Mouse (Mus musculus) stomach, embryonic 15.5 days (tissue): Measurements from ENCODE around the gene Adam17. TPM values are rescaled to one million over a fixed set of nuclear protein-coding genes. Genes with fewer than 3 reads are reported as not detected.
A peak's percentile ranks its signal among the peaks of the same experiment; 100 is the strongest.

Source experiments
- ATAC-seq: fragments of 200-750 bp; cut with Nextera tagmentation; 2 replicates; pipeline ENCODE4 v1.8.0; 2017; ENCODE audit warnings: low read depth, moderate number of reproducible peaks, moderate TSS enrichment; ENCODE audit not compliant: insufficient read depth, low FRiP score
- H3K27ac ChIP-seq: fragments of 300-500 bp; sonication (generic); 2 replicates; pipeline ENCODE4 v1.5.1; 2015; ENCODE audit warnings: mild to moderate bottlenecking, inconsistent platforms
- H3K27me3 ChIP-seq: fragments of 300-500 bp; sonication (generic); replicated peaks from 2 replicates; pipeline ENCODE4 v1.6.1; 2015; ENCODE audit warnings: inconsistent platforms
- H3K36me3 ChIP-seq: fragments of 300-500 bp; sonication (generic); 2 replicates; pipeline ENCODE4 v1.6.1; 2015; ENCODE audit warnings: inconsistent platforms
- H3K4me1 ChIP-seq: fragments of 300-500 bp; sonication (generic); 2 replicates; pipeline ENCODE4 v1.6.1; 2015; ENCODE audit warnings: inconsistent platforms
- H3K4me2 ChIP-seq: fragments of 300-500 bp; sonication (generic); 2 replicates; pipeline ENCODE4 v1.6.1; 2015; ENCODE audit warnings: mild to moderate bottlenecking, inconsistent platforms
- H3K4me3 ChIP-seq: fragments of 300-500 bp; sonication (generic); replicated peaks from 2 replicates; pipeline ENCODE4 v1.5.1; 2015; ENCODE audit warnings: inconsistent platforms
- H3K9ac ChIP-seq: fragments of 300-500 bp; sonication (generic); 2 replicates; pipeline ENCODE4 v1.6.1; 2015; ENCODE audit warnings: inconsistent platforms
- H3K9me3 ChIP-seq: fragments of 300-500 bp; sonication (generic); 2 replicates; pipeline ENCODE4 v1.6.1; 2016; ENCODE audit warnings: inconsistent platforms
- whole genome bisulfite sequencing: fragments of 180-500 bp; shearing (Covaris S2); methylation state at CpG from one replicate; pipeline ENCODE4 v1.1.7; 2015; 5-methylcytosine and 5-hydroxymethylcytosine counted together
- polyA plus RNA-seq: library from polyadenylated mRNA; unstranded; fragments of >200 nt; fragmentation: Nextera tagmentation; extraction: Ambion mirVana; gene quantifications from 2 replicates; pipeline ENCODE4 v1.2.1, GENCODE M21; 2015

Gene Adam17
- polyA plus RNA-seq, 1 experiment from 2014 or later: 37.2 TPM

- Histone ChIP-seq H3K27ac (no peak overlapping the region), H3K9me3 (no peaks in the 10 kb centered on the region), H3K4me3 (no peak overlapping the region), H3K9ac (no peak overlapping the region), H3K4me2 (no peak overlapping the region), H3K4me1 (no peaks in the 10 kb centered on the region), H3K27me3 (no peaks in the 10 kb centered on the region), H3K36me3 (no peaks in the 10 kb centered on the region)
- no peak for ATAC-seq
- 41% methylated on average over 3 of the region's 3 CpGs for WGBS
Measured at GRCm38 (mm10) chr12:21375376-21376157, 2.1 kb upstream of the Adam17 start.

- Histone ChIP-seq H3K36me3 (no peaks in the 10 kb centered on the region), H3K4me3 (peak overlapping the region; percentile 69), H3K4me2 (peak overlapping the region; percentile 67), H3K27ac (peak overlapping the region; percentile 97), H3K27me3 (no peaks in the 10 kb centered on the region), H3K9me3 (no peaks in the 10 kb centered on the region), H3K9ac (peak overlapping the region; percentile 83), H3K4me1 (no peaks in the 10 kb centered on the region)
- ATAC-seq: no peak; the same call in 1 of the 2 replicates
- 3% methylated on average over 24 of the region's 24 CpGs for WGBS
Measured at GRCm38 (mm10) chr12:21373820-21374475, 516 bp upstream of the Adam17 start.

GRCm38 (mm10) chr12:21370035-21370611 is 3.3 kb downstream of the Adam17 start:
- no peaks in the 10 kb centered on the region for H3K4me1 ChIP-seq
- no peak overlapping the region for H3K4me3 ChIP-seq
- no peak for ATAC-seq
- H3K27me3 ChIP-seq: no peaks in the 10 kb centered on the region
- 93% methylated on average over 1 of the region's 1 CpGs for WGBS
- no peaks in the 10 kb centered on the region for H3K36me3 ChIP-seq
- no peaks in the 10 kb centered on the region for H3K9me3 ChIP-seq
- no peak overlapping the region for H3K4me2 ChIP-seq
- no peak overlapping the region for H3K27ac ChIP-seq
- H3K9ac ChIP-seq: no peak overlapping the region

GRCm38 (mm10) chr12:21369087-21369410 is 4.4 kb downstream of the Adam17 start:
- Histone ChIP-seq H3K27ac (no peak overlapping the region), H3K4me2 (no peak overlapping the region), H3K4me3 (no peak overlapping the region), H3K4me1 (peaks cover 5% of the 10 kb centered on the region; the same call in 1 of the 2 replicates), H3K27me3 (no peaks in the 10 kb centered on the region), H3K36me3 (no peaks in the 10 kb centered on the region), H3K9me3 (no peaks in the 10 kb centered on the region), H3K9ac (no peak overlapping the region)
- no peak for ATAC-seq
- 88% methylated on average over 5 of the region's 5 CpGs for WGBS

GRCm38 (mm10) chr12:21368376-21369086 is 4.9 kb downstream of the Adam17 start:
- no peak overlapping the region for H3K4me2 ChIP-seq
- no peaks in the 10 kb centered on the region for H3K36me3 ChIP-seq
- ATAC-seq: no peak
- peaks cover 5% of the 10 kb centered on the region; the same call in 1 of the 2 replicates for H3K4me1 ChIP-seq
- H3K4me3 ChIP-seq: no peak overlapping the region
- H3K27ac ChIP-seq: no peak overlapping the region
- no peaks in the 10 kb centered on the region for H3K9me3 ChIP-seq
- H3K27me3 ChIP-seq: no peaks in the 10 kb centered on the region
- no peak overlapping the region for H3K9ac ChIP-seq
- 86% methylated on average over 9 of the region's 9 CpGs for WGBS

- Histone ChIP-seq H3K27ac (no peak overlapping the region), H3K27me3 (no peaks in the 10 kb centered on the region), H3K4me1 (peaks cover 5% of the 10 kb centered on the region; the same call in 1 of the 2 replicates)
Measured at GRCm38 (mm10) chr12:21364624-21365435, 8.6 kb downstream of the Adam17 start.

GRCm38 (mm10) chr12:21363195-21363594 is 10.2 kb downstream of the Adam17 start:
- H3K9me3 ChIP-seq: no peaks in the 10 kb centered on the region
- H3K27me3 ChIP-seq: no peaks in the 10 kb centered on the region
- H3K4me1 ChIP-seq: peaks cover 5% of the 10 kb centered on the region; the same call in 1 of the 2 replicates
- no peak overlapping the region for H3K9ac ChIP-seq
- H3K4me3 ChIP-seq: no peak overlapping the region
- H3K36me3 ChIP-seq: no peaks in the 10 kb centered on the region
- no peak overlapping the region; the same call in 1 of the 2 replicates for H3K27ac ChIP-seq
- no peak overlapping the region for H3K4me2 ChIP-seq
- no peak for ATAC-seq
- WGBS: 82% methylated on average over 3 of the region's 3 CpGs

More at GRCm38 (mm10) chr12:21364624-21365435, 8.6 kb downstream of the Adam17 start:
- no peaks in the 10 kb centered on the region for H3K36me3 ChIP-seq
- no peak overlapping the region for H3K4me3 ChIP-seq
- no peak overlapping the region for H3K9ac ChIP-seq
- 75% methylated on average over 10 of the region's 10 CpGs for WGBS
- no peaks in the 10 kb centered on the region for H3K9me3 ChIP-seq
- no peak for ATAC-seq
- H3K4me2 ChIP-seq: no peak overlapping the region

GRCm38 (mm10) chr12:21362686-21363085 is 10.7 kb downstream of the Adam17 start:
- peak; percentile 35; the same call in 1 of the 2 replicates for ATAC-seq
- Histone ChIP-seq H3K4me2 (no peak overlapping the region), H3K9me3 (no peaks in the 10 kb centered on the region), H3K4me1 (peaks cover 5% of the 10 kb centered on the region; the same call in 1 of the 2 replicates), H3K4me3 (no peak overlapping the region), H3K36me3 (no peaks in the 10 kb centered on the region), H3K9ac (no peak overlapping the region), H3K27ac (no peak overlapping the region), H3K27me3 (no peaks in the 10 kb centered on the region)
- 61% methylated on average over 2 of the region's 2 CpGs for WGBS

GRCm38 (mm10) chr12:21353681-21354080 is 19.8 kb downstream of the Adam17 start:
- peaks cover 25% of the 10 kb centered on the region for H3K36me3 ChIP-seq

GRCm38 (mm10) chr12:21350113-21350876 is 23.1 kb downstream of the Adam17 start:
- no peak overlapping the region for H3K4me3 ChIP-seq
- H3K4me2 ChIP-seq: no peak overlapping the region
- no peak for ATAC-seq
- no peaks in the 10 kb centered on the region for H3K27me3 ChIP-seq
- no peaks in the 10 kb centered on the region for H3K9me3 ChIP-seq
- H3K9ac ChIP-seq: no peak overlapping the region
- 81% methylated on average over 7 of the region's 7 CpGs for WGBS
- H3K4me1 ChIP-seq: no peaks in the 10 kb centered on the region
- H3K27ac ChIP-seq: no peak overlapping the region
- H3K36me3 ChIP-seq: peaks cover 25% of the 10 kb centered on the region

More at GRCm38 (mm10) chr12:21353681-21354080, 19.8 kb downstream of the Adam17 start:
- Histone ChIP-seq H3K27me3 (no peaks in the 10 kb centered on the region), H3K4me1 (no peaks in the 10 kb centered on the region), H3K9ac (no peak overlapping the region), H3K27ac (no peak overlapping the region), H3K4me2 (no peak overlapping the region), H3K4me3 (no peak overlapping the region), H3K9me3 (no peaks in the 10 kb centered on the region)
- WGBS: 91% methylated on average over 8 of the region's 8 CpGs
- no peak for ATAC-seq
